Mouse (Mus musculus) frontal cortex, postnatal 10 days (tissue): ENCODE measurements around the gene Hoxa5.

Source experiments
- DNase-seq, 2 experiments: peaks; one replicate each; pipeline ENCODE4 v3.0.0; 2022; ENCODE audit warnings: low spot score in 2 of 2, mixed read lengths in 1 of 2

The Hoxa5 gene

GRCm38 (mm10) chr6:52204050-52204752 lies at the start of gene Hoxa5:
Hoxa5 (minus strand) TSS chr6:52204587.
- DNase-seq, result no peak

GRCm38 (mm10) chr6:52253511-52254500 lies 49.4 kb upstream of the Hoxa5 start:
- no peak for DNase-seq

- no peak for DNase-seq
Measured at GRCm38 (mm10) chr6:52252775-52253376, 48.5 kb upstream of the Hoxa5 start.

- DNase-seq, result no peak
Measured at GRCm38 (mm10) chr6:52252016-52252774, 47.8 kb upstream of the Hoxa5 start.

GRCm38 (mm10) chr6:52251177-52251879 lies 46.9 kb upstream of the Hoxa5 start:
- DNase-seq, result no peak

GRCm38 (mm10) chr6:52249826-52250225 lies 45.4 kb upstream of the Hoxa5 start:
- DNase-seq, result no peak

- DNase-seq, result no peak
Measured at GRCm38 (mm10) chr6:52249415-52249738, 45.0 kb upstream of the Hoxa5 start.

- no peak for DNase-seq
Measured at GRCm38 (mm10) chr6:52248638-52249414, 44.4 kb upstream of the Hoxa5 start.

- DNase-seq, result no peak
Measured at GRCm38 (mm10) chr6:52247766-52248637, 43.6 kb upstream of the Hoxa5 start.

- no peak for DNase-seq
Measured at GRCm38 (mm10) chr6:52246916-52247315, 42.5 kb upstream of the Hoxa5 start.

GRCm38 (mm10) chr6:52246403-52246803 lies 42.0 kb upstream of the Hoxa5 start:
- no peak for DNase-seq

GRCm38 (mm10) chr6:52245757-52246142 lies 41.4 kb upstream of the Hoxa5 start, which contains the start of gene Hoxa11:
Hoxa11 (minus strand) TSS chr6:52245810.
- no peak for DNase-seq

- DNase-seq, result no peak
Measured at GRCm38 (mm10) chr6:52245040-52245756, 40.8 kb upstream of the Hoxa5 start.

GRCm38 (mm10) chr6:52244471-52245039 lies 40.2 kb upstream of the Hoxa5 start:
- DNase-seq, result no peak

- no peak for DNase-seq
Measured at GRCm38 (mm10) chr6:52243681-52244121, 39.3 kb upstream of the Hoxa5 start.

GRCm38 (mm10) chr6:52242801-52243332 lies 38.5 kb upstream of the Hoxa5 start:
- DNase-seq, result no peak

GRCm38 (mm10) chr6:52241001-52241621 lies 36.7 kb upstream of the Hoxa5 start:
- no peak for DNase-seq
